Mouse (Mus musculus) kidney, embryonic 15.5 days (tissue): ENCODE results near the gene Dguok. TPM values are rescaled to one million over a fixed set of nuclear protein-coding genes. Genes with fewer than 3 reads are reported as not detected.

Experiments
- ATAC-seq: fragments of 200-750 bp; cut with Nextera tagmentation; replicated peaks from 2 replicates; pipeline ENCODE4 v1.8.0; 2017; ENCODE audit warnings: moderate TSS enrichment; ENCODE audit not compliant: low FRiP score
- H3K27ac ChIP-seq: fragments of 300-500 bp; sonication (generic); 2 replicates; pipeline ENCODE4 v1.5.1; 2015; ENCODE audit warnings: mild to moderate bottlenecking, inconsistent platforms
- H3K27me3 ChIP-seq: fragments of 300-500 bp; sonication (generic); 2 replicates; pipeline ENCODE4 v1.6.1; 2015; ENCODE audit warnings: inconsistent platforms
- H3K36me3 ChIP-seq: fragments of 300-500 bp; sonication (generic); 2 replicates; pipeline ENCODE4 v1.6.1; 2015; ENCODE audit warnings: inconsistent platforms
- H3K4me1 ChIP-seq: fragments of 300-500 bp; sonication (generic); 2 replicates; pipeline ENCODE4 v1.6.1; 2015; ENCODE audit warnings: inconsistent platforms
- H3K4me2 ChIP-seq: fragments of 300-500 bp; sonication (generic); 2 replicates; pipeline ENCODE4 v1.6.1; 2015; ENCODE audit warnings: moderate library complexity, mild to moderate bottlenecking, inconsistent platforms
- H3K4me3 ChIP-seq: fragments of 300-500 bp; sonication (generic); replicated peaks from 2 replicates; pipeline ENCODE4 v1.5.1; 2015; ENCODE audit warnings: mild to moderate bottlenecking, inconsistent platforms
- H3K9ac ChIP-seq: fragments of 300-500 bp; sonication (generic); 2 replicates; pipeline ENCODE4 v1.6.1; 2015; ENCODE audit warnings: mild to moderate bottlenecking, inconsistent platforms
- H3K9me3 ChIP-seq: fragments of 300-500 bp; sonication (generic); replicated peaks from 2 replicates; pipeline ENCODE4 v1.6.1; 2016; ENCODE audit warnings: inconsistent platforms
- WGBS: fragments of 180-500 bp; shearing (Covaris S2); methylation state at CpG from one replicate; pipeline ENCODE4 v1.1.7; 2015; ENCODE audit warnings: mixed read lengths; 5-methylcytosine and 5-hydroxymethylcytosine counted together
- polyA plus RNA-seq: library from polyadenylated mRNA; unstranded; fragments of >200 nt; fragmentation: Nextera tagmentation; extraction: Ambion mirVana; gene quantifications from 2 replicates; pipeline ENCODE4 v1.2.1, GENCODE M21; 2015

The Dguok gene
- polyA plus RNA-seq, 1 experiment from 2014 or later: 83.8 TPM

DNA sequence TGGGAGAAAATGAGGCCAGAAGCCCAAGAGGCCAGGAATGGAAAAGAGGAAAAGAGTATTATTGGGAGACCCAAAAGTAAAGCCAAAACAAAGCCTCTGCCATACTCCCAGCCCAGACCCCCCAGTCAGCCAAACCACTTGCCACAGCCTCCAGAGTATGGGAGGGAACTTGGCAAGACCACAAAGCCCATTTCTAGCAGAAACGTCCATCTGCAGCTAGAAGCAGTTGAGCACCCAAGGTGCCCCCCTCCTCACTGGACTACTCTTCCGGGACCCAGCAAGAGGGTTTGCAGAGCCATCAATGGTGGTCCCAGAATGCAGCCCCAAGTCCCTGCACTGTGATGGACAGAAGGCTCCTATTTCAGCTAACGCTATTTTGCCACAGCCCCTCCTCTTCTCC lies 69.0 kb downstream of the Dguok start:
- no peak for ATAC-seq
- no peak overlapping the region for H3K4me3 ChIP-seq
- no peak overlapping the region for H3K4me2 ChIP-seq
- H3K36me3 ChIP-seq: peaks cover 48% of the 10 kb centered on the region
- no peaks in the 10 kb centered on the region for H3K27me3 ChIP-seq
- WGBS: 39% methylated on average over 3 of the region's 3 CpGs
- H3K27ac ChIP-seq: no peak overlapping the region
- no peaks in the 10 kb centered on the region for H3K9me3 ChIP-seq
- H3K4me1 ChIP-seq: peaks cover 83% of the 10 kb centered on the region
- no peak overlapping the region for H3K9ac ChIP-seq

DNA sequence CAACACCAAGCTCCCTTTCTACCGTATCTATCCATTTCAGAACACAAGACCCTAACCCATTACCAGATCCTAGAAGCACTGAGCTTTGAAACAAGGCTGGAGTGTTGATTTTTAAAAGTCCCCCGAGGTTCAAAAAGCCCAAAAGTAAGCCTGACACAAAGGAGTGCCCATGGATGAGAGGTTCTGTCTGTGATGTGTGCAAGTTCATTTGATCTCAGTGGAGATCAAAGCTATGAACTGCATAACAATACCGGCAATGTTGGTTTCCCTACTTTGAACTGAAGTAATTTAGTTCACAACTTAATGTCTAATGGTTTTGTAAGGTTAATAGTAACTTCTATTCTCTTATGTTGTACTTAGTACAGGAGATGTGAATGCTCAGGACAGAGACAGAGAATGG lies 69.5 kb downstream of the Dguok start:
- H3K4me2 ChIP-seq: no peak overlapping the region
- no peak overlapping the region for H3K4me3 ChIP-seq
- H3K9ac ChIP-seq: no peak overlapping the region
- peaks cover 83% of the 10 kb centered on the region for H3K4me1 ChIP-seq
- WGBS: 65% methylated on average over 3 of the region's 3 CpGs
- no peak overlapping the region for H3K27ac ChIP-seq
- no peaks in the 10 kb centered on the region for H3K27me3 ChIP-seq
- no peak for ATAC-seq
- peaks cover 53% of the 10 kb centered on the region for H3K36me3 ChIP-seq
- H3K9me3 ChIP-seq: no peaks in the 10 kb centered on the region

DNA sequence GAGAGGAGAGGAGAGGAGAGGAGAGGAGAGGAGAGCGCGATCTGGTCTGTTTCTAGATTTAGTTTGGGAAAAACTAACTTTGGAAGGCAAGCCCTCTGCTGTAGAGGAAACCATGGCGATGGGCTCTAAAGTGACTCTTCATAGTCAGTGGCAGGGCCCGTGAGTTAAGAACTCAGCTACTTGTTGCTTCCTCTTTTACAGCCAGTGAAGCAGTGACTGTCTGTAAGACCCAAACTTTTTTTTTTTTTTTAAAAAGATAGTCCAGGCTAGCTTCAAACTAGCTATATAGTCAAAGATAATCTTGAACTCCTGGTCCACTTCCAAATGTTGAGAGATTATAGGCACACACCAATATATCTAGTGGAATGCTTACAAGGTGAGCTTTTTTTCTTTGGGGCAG lies 70.2 kb downstream of the Dguok start:
- Histone ChIP-seq H3K9ac (no peak overlapping the region), H3K4me3 (no peak overlapping the region), H3K27me3 (no peaks in the 10 kb centered on the region), H3K36me3 (peaks cover 55% of the 10 kb centered on the region), H3K4me1 (peaks cover 79% of the 10 kb centered on the region), H3K4me2 (no peak overlapping the region), H3K9me3 (no peaks in the 10 kb centered on the region), H3K27ac (peak overlapping the region; percentile 27; the same call in 1 of the 2 replicates)
- whole genome bisulfite sequencing: 74% methylated on average over 4 of the region's 4 CpGs
- no peak for ATAC-seq

DNA sequence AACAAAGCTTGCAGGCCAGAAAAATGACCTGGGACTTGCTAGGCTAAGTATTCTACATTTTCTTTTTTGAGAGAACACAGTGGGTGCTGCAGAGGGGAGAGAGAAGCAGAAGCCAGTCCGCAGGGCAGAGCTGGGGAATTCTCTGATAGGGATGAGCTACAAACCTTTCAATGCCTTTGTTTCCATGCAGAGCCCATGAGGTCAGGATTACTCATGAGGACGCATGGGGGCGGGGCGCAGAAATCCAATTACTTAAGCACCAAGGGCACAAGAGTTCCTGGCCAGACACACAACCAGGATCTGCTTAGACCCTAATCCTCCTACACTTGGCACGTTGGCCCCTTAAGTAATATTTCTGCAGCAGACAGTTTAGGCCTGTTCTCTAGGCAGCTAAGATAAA lies 71.6 kb downstream of the Dguok start:
- no peaks in the 10 kb centered on the region for H3K9me3 ChIP-seq
- WGBS: 59% methylated on average over 5 of the region's 5 CpGs
- H3K27me3 ChIP-seq: no peaks in the 10 kb centered on the region
- no peak overlapping the region for H3K9ac ChIP-seq
- peak overlapping the region; percentile 32 for H3K27ac ChIP-seq
- no peak for ATAC-seq
- no peak overlapping the region for H3K4me3 ChIP-seq
- H3K4me1 ChIP-seq: peaks cover 69% of the 10 kb centered on the region
- H3K36me3 ChIP-seq: peaks cover 57% of the 10 kb centered on the region
- H3K4me2 ChIP-seq: no peak overlapping the region

DNA sequence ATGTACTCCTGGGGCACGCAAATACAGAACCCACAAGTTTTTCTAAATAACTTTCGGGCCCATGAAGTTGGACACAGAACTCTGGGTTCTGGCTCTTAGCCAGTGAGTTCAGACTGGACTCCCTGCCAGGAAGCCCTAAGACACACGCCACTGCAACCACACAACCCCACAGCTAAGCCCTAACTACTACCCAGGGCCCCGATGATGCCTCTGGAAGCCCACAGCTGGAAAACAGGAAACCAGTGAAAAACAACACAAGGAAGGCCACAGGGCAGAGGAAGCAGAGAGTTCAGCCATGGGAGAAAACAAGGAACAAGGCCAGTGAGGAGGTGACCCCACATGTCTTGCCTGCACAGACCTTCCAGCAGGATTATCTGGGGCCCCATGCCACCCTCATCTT lies 73.2 kb downstream of the Dguok start:
- ATAC-seq: no peak
- H3K27ac ChIP-seq: no peak overlapping the region
- WGBS: 75% methylated on average over 4 of the region's 4 CpGs

DNA sequence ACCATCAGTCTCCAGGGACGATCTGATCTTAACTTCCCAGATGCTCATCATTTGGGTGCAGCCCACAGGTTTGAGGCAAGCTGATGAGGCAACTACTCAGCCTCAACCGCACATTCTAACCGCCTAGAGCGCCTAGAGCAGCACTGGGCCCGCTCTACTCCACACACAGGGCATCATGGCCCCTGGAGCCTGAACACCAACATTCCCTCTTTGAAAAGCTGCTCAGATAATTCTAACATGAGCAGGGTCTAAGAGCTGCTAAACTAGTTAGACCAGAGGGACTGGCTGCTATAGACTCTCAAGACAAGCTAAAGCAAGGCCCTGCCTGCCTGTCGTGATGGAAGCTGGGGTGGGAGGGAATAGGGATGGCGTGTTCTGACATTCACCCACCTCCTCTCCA lies 73.8 kb downstream of the Dguok start:
- H3K9ac ChIP-seq: no peak overlapping the region
- WGBS: 82% methylated on average over 7 of the region's 7 CpGs
- peaks cover 56% of the 10 kb centered on the region for H3K4me1 ChIP-seq
- H3K27me3 ChIP-seq: no peaks in the 10 kb centered on the region
- no peak for ATAC-seq
- no peak overlapping the region for H3K4me3 ChIP-seq
- H3K9me3 ChIP-seq: no peaks in the 10 kb centered on the region
- H3K36me3 ChIP-seq: peaks cover 57% of the 10 kb centered on the region
- H3K27ac ChIP-seq: 0 out of 2 replicates have a peak overlapping the region, but pooled peaks have one; percentile 37
- no peak overlapping the region for H3K4me2 ChIP-seq

More for the DNA sequence above, 73.2 kb downstream of the Dguok start:
- H3K4me3 ChIP-seq: no peak overlapping the region
- H3K4me2 ChIP-seq: no peak overlapping the region
- H3K9ac ChIP-seq: no peak overlapping the region
- H3K27me3 ChIP-seq: no peaks in the 10 kb centered on the region
- H3K36me3 ChIP-seq: peaks cover 57% of the 10 kb centered on the region
- no peaks in the 10 kb centered on the region for H3K9me3 ChIP-seq
- H3K4me1 ChIP-seq: peaks cover 56% of the 10 kb centered on the region

Other genes with a start within 250 kb of the Dguok start
- 39.7 and 44.9 TPM in 2 replicates for gene Mthfd2, start 181.1 kb downstream of the Dguok start, polyA plus RNA-seq
- 69.6 and 70.6 TPM in 2 replicates for gene Mob1a, start 181.0 kb downstream of the Dguok start, polyA plus RNA-seq
- 145 and 149 TPM in 2 replicates for gene Bola3, start 157.8 kb downstream of the Dguok start, polyA plus RNA-seq
- gene Tet3, start 47.9 kb downstream of the Dguok start, polyA plus RNA-seq: 51.0 and 51.4 TPM in 2 replicates
- gene Actg2, start 29.3 kb upstream of the Dguok start, polyA plus RNA-seq: 25.1 and 130 TPM in 2 replicates
- gene Stambp, start 65.8 kb upstream of the Dguok start, polyA plus RNA-seq: 22.0 and 25.1 TPM in 2 replicates
- 0.18 TPM in 1 of 2 replicates, not detected in the other for gene Clec4f, start 149.2 kb upstream of the Dguok start, polyA plus RNA-seq
- not detected in 2 replicates for gene Cd207, start 170.9 kb upstream of the Dguok start, polyA plus RNA-seq
- not detected in 2 replicates for gene Vax2, start 204.3 kb upstream of the Dguok start, polyA plus RNA-seq
- gene Atp6v1b1, start 236.0 kb upstream of the Dguok start, polyA plus RNA-seq: 7.0 and 8.1 TPM in 2 replicates